Mouse (Mus musculus): ENCODE data around the gene Otub1. TPM values are rescaled to one million over a fixed set of nuclear protein-coding genes. Genes with fewer than 3 reads are reported as not detected.

Gene Otub1
- total and polyA plus RNA-seq, 3 experiments: 102 to 139 (median 119) TPM

GRCm38 (mm10) chr19:7164820-7165323 is 41.2 kb downstream of the Otub1 start (continued):
- TF ChIP-seq E2F4 (IDR thresholded peaks at IDR 0.05; ENCODE audit: insufficient replicate concordance, low read depth, low read length): no peak

GRCm38 (mm10) chr19:7164238-7164637 is 41.9 kb downstream of the Otub1 start:
- in situ Hi-C loops (cut with MboI; ENCODE audit: low pct_ligation_motif_present, low pct_unique_long_range_greater_than_20kb, low sequenced_read_pairs) (no loop called here), dilution Hi-C loops (cut with MboI; ENCODE audit: extremely low pct_ligation_motif_present, extremely low pct_unique_long_range_greater_than_20kb, low sequenced_read_pairs) (no loop called here)
- Histone ChIP-seq H3K4me2 (ENCODE audit: insufficient read depth, low read depth, poor library complexity, severe bottlenecking) (no peak overlapping the region), H3K4me1 (ENCODE audit: control insufficient read depth in 1 of 2, insufficient read depth in 2 of 2) (no peaks in the 10 kb centered on the region), H3K9ac (ENCODE audit: insufficient read depth, low read depth) (no peak overlapping the region), H3K9me3 (replicated peaks; ENCODE audit: low read length) (peaks cover 4% of the 10 kb centered on the region), H3K27ac (ENCODE audit: insufficient read depth, low read depth) (no peak overlapping the region), H3K79me2 (replicated peaks; ENCODE audit: control insufficient read depth, extremely low read depth, insufficient read depth, poor library complexity, severe bottlenecking) (no peaks in the 10 kb centered on the region), H3K4me3 (replicated peaks in 1 of 3; ENCODE audit: low read depth in 2 of 3, low read length in 2 of 3, poor library complexity in 1 of 3) (no peak overlapping the region), H3K27me3 (replicated peaks) (peaks cover 83% of the 10 kb centered on the region), H3K36me3 (replicated peaks in 1 of 2; ENCODE audit: control insufficient read depth in 1 of 2, insufficient read depth in 1 of 2, low read length in 1 of 2) (no peaks in the 10 kb centered on the region)
- no peak for DNase-seq (ENCODE audit: extremely low read depth)
- TF ChIP-seq ETS1 (conservative IDR thresholded peaks at IDR 0.05; ENCODE audit: low read depth, low read length) (no peak), JUN (IDR thresholded peaks at IDR 0.05; ENCODE audit: insufficient read depth, low read depth, low read length) (no peak), ZC3H11A (IDR thresholded peaks at IDR 0.05; ENCODE audit: low read depth, low read length) (no peak), SMC3 (IDR thresholded peaks at IDR 0.05; ENCODE audit: low read depth, low read length) (no peak), ZMIZ1 (IDR thresholded peaks at IDR 0.05; ENCODE audit: low read depth, low read length) (no peak), CTCF (conservative IDR thresholded peaks at IDR 0.05 in 1 of 2, IDR thresholded peaks at IDR 0.05 in 1 of 2; ENCODE audit: low read depth in 2 of 2, low read length in 2 of 2) (no peak), NELFE (IDR thresholded peaks at IDR 0.05; ENCODE audit: low read depth, low read length) (no peak), ELF1 (IDR thresholded peaks at IDR 0.05; ENCODE audit: low read depth, low read length) (no peak), CHD2 (IDR thresholded peaks at IDR 0.05; ENCODE audit: low read length) (no peak), USF1 (IDR thresholded peaks at IDR 0.05; ENCODE audit: low read depth, low read length) (no peak)

GRCm38 (mm10) chr19:7161064-7161463 is 45.1 kb downstream of the Otub1 start:
- in situ Hi-C loops (cut with MboI; ENCODE audit: low pct_ligation_motif_present, low pct_unique_long_range_greater_than_20kb, low sequenced_read_pairs): no loop called here

More at GRCm38 (mm10) chr19:7161064-7161463, 45.1 kb downstream of the Otub1 start:
- Histone ChIP-seq H3K4me3 (replicated peaks in 1 of 3; ENCODE audit: low read depth in 2 of 3, low read length in 2 of 3, poor library complexity in 1 of 3) (no peak overlapping the region), H3K79me2 (replicated peaks; ENCODE audit: control insufficient read depth, extremely low read depth, insufficient read depth, poor library complexity, severe bottlenecking) (no peaks in the 10 kb centered on the region), H3K27me3 (replicated peaks) (peaks cover 84% of the 10 kb centered on the region), H3K9ac (ENCODE audit: insufficient read depth, low read depth) (no peak overlapping the region), H3K4me1 (ENCODE audit: control insufficient read depth in 1 of 2, insufficient read depth in 2 of 2) (no peaks in the 10 kb centered on the region), H3K36me3 (replicated peaks in 1 of 2; ENCODE audit: control insufficient read depth in 1 of 2, insufficient read depth in 1 of 2, low read length in 1 of 2) (no peaks in the 10 kb centered on the region), H3K4me2 (ENCODE audit: insufficient read depth, low read depth, poor library complexity, severe bottlenecking) (no peak overlapping the region), H3K9me3 (replicated peaks; ENCODE audit: low read length) (peaks cover under 1% of the 10 kb centered on the region), H3K27ac (ENCODE audit: insufficient read depth, low read depth) (no peak overlapping the region)
- DNase-seq (ENCODE audit: extremely low read depth): no peak
- dilution Hi-C loops (cut with MboI; ENCODE audit: extremely low pct_ligation_motif_present, extremely low pct_unique_long_range_greater_than_20kb, low sequenced_read_pairs): no loop called here
- TF ChIP-seq MAZ (IDR thresholded peaks at IDR 0.05; ENCODE audit: low read depth, low read length) (no peak), ETS1 (conservative IDR thresholded peaks at IDR 0.05; ENCODE audit: low read depth, low read length) (no peak), KAT2A (IDR thresholded peaks at IDR 0.05; ENCODE audit: insufficient replicate concordance, low read length) (no peak), IRF4 (IDR thresholded peaks at IDR 0.05; ENCODE audit: low read depth, low read length) (no peak), RAD21 (IDR thresholded peaks at IDR 0.05; ENCODE audit: low read depth, low read length) (no peak), HCFC1 (IDR thresholded peaks at IDR 0.05; ENCODE audit: low read depth, low read length) (no peak), POLR2A (IDR thresholded peaks at IDR 0.05; ENCODE audit: low read depth, low read length) (no peak), POLR2AphosphoS2 (IDR thresholded peaks at IDR 0.05; ENCODE audit: low read depth, low read length) (no peak), ZC3H11A (IDR thresholded peaks at IDR 0.05; ENCODE audit: low read depth, low read length) (no peak), USF2 (conservative IDR thresholded peaks at IDR 0.05; ENCODE audit: low read depth, low read length) (no peak)

Measured in CH12.LX (cell line).